Mouse (Mus musculus) adrenal gland, postnatal 25 days (tissue): ENCODE results near the gene Hmx3. TPM values are rescaled to one million over a fixed set of nuclear protein-coding genes. Genes with fewer than 3 reads are reported as not detected.
A peak's percentile ranks its signal among the peaks of the same experiment; 100 is the strongest.

Source experiments
- DNase-seq: peaks from one replicate; pipeline ENCODE4 v3.0.0; 2021; ENCODE audit warnings: mixed read lengths
- total RNA-seq: library from RNA; stranded (reverse); gene quantifications from 2 replicates; pipeline ENCODE4 v1.2.3, GENCODE M21; 2021

The Hmx3 gene
- total RNA-seq, 1 experiment from 2014 or later, result not detected

DNA sequence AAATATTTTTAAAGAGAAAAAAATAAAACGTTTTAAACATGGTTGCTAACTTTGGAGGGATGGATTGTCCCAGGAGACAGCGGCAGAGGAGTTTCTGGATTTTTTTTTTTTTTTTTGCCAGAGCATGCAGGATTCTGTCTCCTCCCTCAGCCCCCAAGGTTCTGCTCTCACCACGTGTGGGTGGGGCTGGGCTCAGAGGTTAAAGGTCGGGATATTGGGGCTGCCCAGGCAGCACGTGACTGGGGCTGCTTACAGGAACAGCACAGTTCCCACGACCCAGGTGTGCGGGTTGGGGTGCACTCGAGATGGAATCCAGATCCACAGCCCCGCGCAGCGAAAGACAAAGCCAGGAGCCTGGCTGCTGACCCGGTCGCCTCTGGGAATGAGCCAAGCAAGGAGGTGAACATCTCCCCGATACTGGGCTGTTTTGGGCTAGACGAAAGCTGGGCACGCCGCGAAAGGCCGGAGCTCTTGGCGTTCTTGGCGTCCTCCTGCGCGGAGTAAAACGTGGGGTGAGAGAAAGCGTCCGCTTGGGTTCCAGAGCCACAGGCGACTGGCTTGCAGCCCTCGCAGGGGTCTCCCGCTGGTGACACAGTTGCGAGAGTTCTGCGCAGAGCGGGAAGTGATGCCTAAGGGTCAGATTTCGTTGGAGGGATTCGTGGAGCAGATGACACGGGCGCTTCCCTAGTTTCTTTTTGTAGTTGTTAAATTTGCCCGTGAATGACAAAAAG is 14.0 kb downstream of the Hmx3 start:
- DNase-seq, result no peak

DNA sequence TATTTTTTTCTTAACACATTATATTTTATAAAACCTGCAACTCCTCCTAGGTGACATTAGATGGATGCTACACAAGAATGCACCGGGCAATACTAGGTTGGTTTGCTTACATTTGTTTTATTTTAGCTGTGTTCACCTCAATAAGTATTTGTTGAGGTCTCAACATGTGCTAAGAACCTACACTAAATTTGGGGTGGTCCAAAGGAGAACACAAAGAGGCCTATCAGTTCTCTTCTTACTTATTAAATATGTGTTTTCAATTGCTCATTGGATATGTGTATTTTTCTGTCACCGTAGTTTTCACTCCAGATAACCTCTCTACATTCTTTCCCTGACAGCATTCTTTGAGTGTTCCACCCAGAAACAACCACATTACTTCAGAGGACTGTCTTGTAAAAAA is 15.1 kb downstream of the Hmx3 start:
- DNase-seq, result no peak

DNA sequence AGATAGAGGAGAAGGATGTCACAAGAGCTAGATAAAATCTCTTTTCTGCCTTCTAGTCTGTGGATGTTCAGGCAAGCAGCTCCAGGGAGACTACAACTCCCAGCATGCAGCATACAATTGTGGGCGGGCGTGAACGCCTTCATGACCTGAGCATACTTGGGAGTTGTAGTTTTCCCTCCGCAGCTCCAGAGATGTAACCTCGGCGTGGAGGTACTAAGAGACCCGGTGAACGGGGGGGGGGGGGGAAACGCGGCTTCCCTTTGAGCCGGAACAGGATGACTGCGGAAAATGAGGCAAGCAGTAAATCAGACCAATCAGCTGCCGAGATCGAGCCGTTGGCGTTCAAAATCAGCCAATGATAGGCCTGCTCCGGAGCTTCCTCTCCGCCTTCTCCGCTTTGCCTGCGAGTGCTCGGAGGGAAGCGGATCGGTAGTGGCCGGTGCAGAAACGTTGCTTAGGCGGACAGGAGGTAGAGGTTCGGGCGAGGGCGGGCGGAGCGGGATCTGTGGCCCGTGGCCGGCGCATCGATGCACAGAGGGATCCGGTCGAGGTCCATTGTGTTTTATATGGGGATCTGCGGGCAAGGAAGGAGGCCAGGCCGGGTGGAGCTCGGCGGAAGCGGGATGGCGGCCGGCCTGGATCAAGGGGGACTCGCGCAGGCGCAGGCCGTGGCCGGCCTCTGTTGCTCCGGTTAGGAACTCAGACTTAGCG is 17.5 kb downstream of the Hmx3 start, which contains the start of gene Bub3:
Gene Bub3, plus strand, starts transcription at position 237 of the 711 bp plus-strand sequence.
- peak; percentile 82 for DNase-seq

GRCm38 (mm10) chr7:131560697-131561042 is 18.0 kb downstream of the Hmx3 start:
- no peak for DNase-seq

GRCm38 (mm10) chr7:131575246-131575645 is 32.6 kb downstream of the Hmx3 start:
- DNase-seq, result no peak

GRCm38 (mm10) chr7:131582178-131582577 is 39.5 kb downstream of the Hmx3 start:
- DNase-seq, result no peak

DNA sequence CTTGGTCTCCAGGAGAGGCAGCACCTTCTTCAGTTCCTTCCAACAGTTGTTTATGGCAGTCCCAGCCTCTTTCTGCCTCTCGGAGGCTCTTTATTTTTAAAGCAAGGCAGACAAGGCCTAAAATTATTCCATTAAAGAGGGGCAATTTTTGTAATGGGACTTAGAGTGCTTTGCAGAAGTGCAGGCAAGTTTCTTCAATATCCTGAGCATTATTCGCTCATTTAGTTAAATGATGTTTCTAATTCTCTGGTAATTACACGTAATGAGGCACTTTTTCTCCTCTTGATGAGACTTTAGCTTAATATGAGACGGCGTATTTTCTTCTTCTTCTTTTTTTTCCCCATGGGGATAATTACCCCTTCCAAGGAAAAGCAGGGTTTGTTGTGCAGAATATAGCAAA is 42.9 kb downstream of the Hmx3 start:
- DNase-seq, result no peak

Other genes starting within 250 kb of the Hmx3 start
- not detected in 2 replicates for gene Cuzd1, start 220.6 kb upstream of the Hmx3 start, total RNA-seq
- not detected in 2 replicates for gene Fam24b, start 213.4 kb upstream of the Hmx3 start, total RNA-seq
- gene Fam24a, start 209.0 kb upstream of the Hmx3 start, total RNA-seq, result not detected in 2 replicates
- gene 2310057M21Rik, start 180.1 kb upstream of the Hmx3 start, total RNA-seq, result 10.3 and 14.3 TPM in 2 replicates
- gene Pstk, start 171.7 kb upstream of the Hmx3 start, total RNA-seq, result 22.7 and 31.2 TPM in 2 replicates
- 21.3 and 36.7 TPM in 2 replicates for gene Ikzf5, start 132.3 kb upstream of the Hmx3 start, total RNA-seq
- 497 and 536 TPM in 2 replicates for gene Acadsb, start 132.3 kb upstream of the Hmx3 start, total RNA-seq
- not detected in 2 replicates for gene Hmx2, start 5.9 kb downstream of the Hmx3 start, total RNA-seq
- 79.0 and 81.7 TPM in 2 replicates for gene Bub3, start 17.4 kb downstream of the Hmx3 start, total RNA-seq